Mouse (Mus musculus): ENCODE measurements around the gene Chrnb4.
A peak's percentile ranks its signal among the peaks of the same experiment; 100 is the strongest.

Gene Chrnb4

GRCm38 (mm10) chr9:55048211-55048880, at the start of gene Chrnb4:
Gene Chrnb4, minus strand, starts transcription at chr9:55048779.
- DNase-seq (ENCODE audit: low spot score in 2 of 2): no peak

DNA sequence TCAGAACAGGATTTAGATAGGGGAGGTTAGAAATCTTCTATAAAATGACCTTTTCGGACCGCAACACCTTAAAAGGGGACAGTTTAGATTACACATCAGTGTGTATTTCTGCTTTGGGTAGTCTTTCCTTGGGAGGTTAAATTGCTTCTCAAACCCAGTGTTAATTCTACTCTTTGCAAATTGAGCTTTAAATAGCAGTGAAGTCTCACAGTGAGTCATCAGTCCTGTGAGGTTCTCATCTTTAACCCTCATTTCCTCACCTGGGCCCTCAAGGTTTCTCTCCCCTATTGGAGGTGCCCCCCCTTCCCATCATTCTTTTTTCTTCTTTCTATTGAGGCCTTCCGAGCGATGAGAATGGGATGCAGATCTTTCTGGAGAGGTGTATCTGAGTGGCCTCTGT, 48.3 kb upstream of the Chrnb4 start:
- DNase-seq (ENCODE audit: low spot score in 2 of 2): no peak

DNA sequence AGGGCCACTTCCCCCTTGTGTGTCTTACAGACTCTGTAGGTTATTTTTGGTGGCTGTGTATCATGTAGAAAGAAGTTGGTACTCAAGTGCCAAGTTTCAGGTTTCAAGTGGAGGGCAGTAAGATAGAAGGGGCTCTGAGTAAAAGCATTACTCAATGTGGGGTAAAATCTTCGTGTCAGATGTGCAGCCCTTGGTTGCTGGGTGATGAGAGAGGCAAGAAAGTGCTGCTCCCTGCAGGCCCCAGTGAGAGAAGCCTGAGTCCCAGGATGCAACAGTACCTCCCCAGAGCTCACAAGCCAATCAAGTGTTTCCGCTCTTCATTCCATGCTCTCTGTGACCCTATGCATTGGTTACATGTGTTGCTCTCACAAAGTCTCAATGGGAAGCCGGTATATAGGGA, 47.5 kb upstream of the Chrnb4 start:
- no peak for DNase-seq (ENCODE audit: low spot score in 2 of 2)

DNA sequence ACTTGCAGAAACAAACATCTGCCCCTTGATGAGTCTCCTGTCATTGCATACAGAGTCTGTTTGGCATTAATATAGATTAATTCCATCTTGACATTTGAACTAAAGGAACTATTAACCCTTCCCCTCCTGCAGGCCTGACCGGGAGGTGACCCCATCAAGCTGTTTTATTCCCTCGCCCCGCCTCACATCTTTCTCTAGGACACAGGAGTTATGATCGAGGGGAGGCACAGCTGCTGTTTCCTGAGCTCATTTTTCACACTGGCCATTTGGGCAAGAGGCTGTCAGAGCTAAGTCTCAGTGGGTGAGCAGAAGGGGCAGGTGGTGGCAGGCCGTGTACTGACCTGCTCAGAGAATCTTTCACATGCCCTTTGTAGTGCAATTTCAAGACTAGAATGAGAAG, 41.6 kb upstream of the Chrnb4 start:
- DNase-seq (ENCODE audit: low spot score in 2 of 2): no peak

GRCm38 (mm10) chr9:55089226-55089625, 40.6 kb upstream of the Chrnb4 start:
- no peak for DNase-seq (ENCODE audit: low spot score in 2 of 2)

- DNase-seq (ENCODE audit: low spot score in 2 of 2): no peak
Measured at GRCm38 (mm10) chr9:55083154-55083913, 34.8 kb upstream of the Chrnb4 start.

DNA sequence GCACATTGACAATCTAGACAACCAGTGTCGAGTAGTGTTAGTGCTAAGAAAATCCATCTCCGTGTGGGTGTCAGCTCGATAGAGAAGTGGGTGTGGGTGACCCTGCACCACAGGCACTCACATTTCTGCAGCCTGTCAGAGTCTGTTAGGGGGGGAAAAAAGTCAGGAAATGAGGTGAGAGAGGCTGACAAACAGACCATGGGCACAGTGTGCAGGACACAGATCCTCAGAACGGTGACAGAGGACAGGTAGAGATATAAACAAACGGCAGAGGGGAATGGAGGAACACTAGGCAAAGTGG, 19.3 kb upstream of the Chrnb4 start:
- no peak for DNase-seq (ENCODE audit: low spot score in 2 of 2)

GRCm38 (mm10) chr9:55067260-55067964, 18.8 kb upstream of the Chrnb4 start:
- DNase-seq (ENCODE audit: low spot score in 2 of 2): peak in 1 of 2 experiments; percentile 11

- no peak for DNase-seq (ENCODE audit: low spot score in 2 of 2)
Measured at GRCm38 (mm10) chr9:55065241-55065640, 16.7 kb upstream of the Chrnb4 start.

- no peak for DNase-seq (ENCODE audit: low spot score in 2 of 2)
Measured at GRCm38 (mm10) chr9:55058067-55058466, 9.5 kb upstream of the Chrnb4 start.

DNA sequence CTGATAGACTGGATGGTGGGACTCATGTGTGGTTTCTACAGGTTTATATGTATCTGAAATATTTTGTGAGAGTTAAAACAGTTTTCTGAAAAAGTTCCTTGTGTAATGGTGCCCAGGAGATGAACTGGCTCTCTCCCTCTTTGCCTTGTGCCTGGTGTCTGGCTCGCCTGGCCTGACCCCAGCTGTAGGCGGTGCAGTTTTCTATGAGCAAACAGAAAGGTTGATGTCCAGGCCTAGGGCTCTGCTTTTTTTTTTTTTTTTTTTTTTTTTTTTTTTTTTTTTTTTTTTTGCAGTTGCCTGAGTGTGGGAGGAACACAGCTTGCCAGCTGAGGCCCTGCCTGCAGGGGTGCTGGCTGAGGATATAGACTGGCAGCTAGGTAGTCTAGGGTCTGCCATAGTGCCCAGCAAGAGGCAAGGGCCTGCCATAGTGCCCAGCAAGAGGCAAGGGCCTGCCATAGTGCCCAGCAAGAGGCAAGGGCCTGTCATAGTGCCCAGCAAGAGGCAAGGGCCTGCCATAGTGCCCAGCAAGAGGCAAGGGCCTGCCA, 6.9 kb upstream of the Chrnb4 start:
- DNase-seq (ENCODE audit: low spot score in 2 of 2): no peak

- no peak for DNase-seq (ENCODE audit: low spot score in 2 of 2)
Measured at GRCm38 (mm10) chr9:55046764-55047163, 1.8 kb downstream of the Chrnb4 start.

DNA sequence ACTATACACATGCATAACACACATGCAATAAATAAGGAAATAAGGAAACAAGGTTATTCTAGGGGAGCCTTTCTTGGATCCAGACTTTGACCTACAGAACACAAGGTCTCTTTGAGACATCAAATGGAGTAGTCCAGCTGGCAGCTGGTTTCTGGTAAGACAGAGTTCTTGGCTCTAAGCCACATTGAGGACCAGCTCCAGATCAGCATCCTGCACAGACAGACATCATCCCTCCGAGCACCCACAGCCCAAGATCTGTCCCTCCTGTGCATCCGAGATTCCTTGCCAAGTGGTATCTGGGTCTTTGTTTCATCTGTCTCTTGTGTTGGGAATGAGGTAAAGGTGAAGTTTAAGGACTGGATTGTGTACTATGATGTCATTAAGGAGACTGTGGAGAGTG, 3.6 kb downstream of the Chrnb4 start:
- no peak for DNase-seq (ENCODE audit: low spot score in 2 of 2)

DNA sequence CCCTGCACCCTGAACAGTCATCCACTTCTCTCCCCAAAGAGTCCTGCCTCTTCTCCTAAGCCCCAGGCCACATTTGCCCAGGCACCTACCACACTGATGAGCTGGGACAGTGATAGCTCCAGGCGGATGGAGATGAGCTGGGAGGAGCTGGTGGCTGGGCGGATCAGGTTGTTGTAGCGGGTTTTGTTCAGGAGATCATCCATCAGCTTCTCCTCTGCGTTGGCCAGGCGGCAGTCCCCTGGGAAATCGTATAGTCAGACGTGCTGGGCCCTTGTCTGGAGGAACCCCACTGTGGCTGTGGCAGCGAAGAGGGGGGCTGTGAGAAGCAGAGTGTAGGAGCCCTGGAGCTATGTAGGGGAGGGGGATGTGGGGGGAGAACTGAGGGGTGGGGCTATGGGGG, 4.9 kb downstream of the Chrnb4 start:
- no peak for DNase-seq (ENCODE audit: low spot score in 2 of 2)

- no peak for DNase-seq (ENCODE audit: low spot score in 2 of 2)
Measured at GRCm38 (mm10) chr9:55041389-55041788, 7.2 kb downstream of the Chrnb4 start.

DNA sequence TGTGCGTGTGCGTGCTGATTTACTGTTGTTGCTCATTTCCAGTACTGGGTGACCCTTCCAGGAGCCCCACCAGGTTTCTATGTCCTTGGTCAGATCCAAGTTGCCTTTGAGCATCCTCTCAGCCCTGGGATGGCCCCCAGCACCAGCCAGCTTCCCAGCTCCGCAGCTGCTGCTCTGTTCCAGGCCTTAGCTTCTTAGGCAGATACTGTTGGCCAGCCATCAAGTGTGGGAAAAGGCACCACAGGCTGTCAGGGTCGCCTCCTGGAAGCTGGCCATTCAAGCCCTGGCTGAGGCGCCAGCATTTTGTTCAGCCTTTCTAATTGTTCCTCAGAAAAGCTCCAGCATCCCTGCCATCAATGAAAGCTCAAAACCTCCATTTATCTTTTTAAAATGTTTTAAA, 8.6 kb downstream of the Chrnb4 start:
- DNase-seq (ENCODE audit: low spot score in 2 of 2): no peak

DNA sequence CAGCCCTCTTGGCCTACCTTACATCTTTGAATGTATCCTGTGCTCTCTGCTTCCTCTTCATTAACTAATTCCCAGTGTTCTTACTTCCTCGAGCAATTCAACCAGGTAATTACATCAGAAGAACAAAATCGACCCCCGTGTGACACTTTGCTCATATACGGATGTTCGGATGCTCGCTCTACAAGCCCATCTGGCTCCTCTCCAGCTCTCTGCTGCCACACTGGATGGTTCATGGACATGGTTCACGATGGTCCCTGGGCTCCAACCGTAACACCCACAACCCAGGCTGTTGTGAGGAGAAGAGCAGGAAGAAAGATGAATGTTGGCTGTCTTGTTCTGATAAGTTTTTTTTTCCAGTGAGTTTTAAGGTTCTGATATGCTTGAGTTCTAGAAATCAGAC, 9.6 kb downstream of the Chrnb4 start:
- DNase-seq (ENCODE audit: low spot score in 2 of 2): no peak

GRCm38 (mm10) chr9:55031435-55032167, 17.0 kb downstream of the Chrnb4 start:
- DNase-seq (ENCODE audit: low spot score in 2 of 2): no peak

GRCm38 (mm10) chr9:55026275-55026663, 22.3 kb downstream of the Chrnb4 start, which contains the start of gene Chrna3:
Gene Chrna3, minus strand, starts transcription at chr9:55026562.
- no peak for DNase-seq (ENCODE audit: low spot score in 2 of 2)

DNA sequence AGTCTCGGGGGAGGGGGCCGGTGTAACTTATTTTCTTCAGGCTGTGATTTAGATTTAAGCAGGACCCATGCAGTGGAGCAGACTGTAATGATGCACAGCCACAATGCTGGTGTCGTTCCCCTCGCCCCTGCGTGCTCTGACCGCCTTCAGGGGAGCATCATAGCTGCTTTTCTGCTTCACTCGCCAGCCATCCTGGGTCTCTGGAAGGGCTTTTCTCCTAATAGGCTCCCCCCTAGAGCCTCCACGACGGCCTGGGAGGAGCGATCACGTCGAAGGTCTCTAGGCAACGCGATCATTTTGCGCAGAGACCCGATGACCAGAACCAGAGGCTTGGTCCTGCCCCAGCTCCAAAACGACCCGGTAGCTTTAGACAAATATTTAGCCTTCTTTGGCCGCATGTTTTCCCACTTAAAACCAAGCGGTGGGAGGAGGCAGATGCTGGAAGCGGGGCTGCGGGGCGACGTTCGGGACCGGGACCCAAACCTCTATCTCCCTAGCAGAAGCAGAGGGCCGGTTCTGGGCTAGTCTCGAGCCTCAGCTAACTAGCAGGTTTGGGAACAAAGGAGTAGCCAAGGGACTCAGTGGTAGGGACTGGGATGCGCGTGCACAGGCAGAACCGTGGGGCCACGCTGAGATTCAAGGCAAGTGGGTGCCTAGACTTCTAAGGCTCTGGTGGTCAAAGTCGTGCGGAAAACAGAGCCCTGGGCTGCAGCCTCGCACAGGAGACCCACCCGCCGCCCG, 22.9 kb downstream of the Chrnb4 start:
- DNase-seq (ENCODE audit: low spot score in 2 of 2): no peak

GRCm38 (mm10) chr9:55023902-55024583, 24.5 kb downstream of the Chrnb4 start:
- DNase-seq (ENCODE audit: low spot score in 2 of 2): peak; percentile 63 to 72

Measured in frontal cortex, postnatal 25 days (tissue).